Mouse (Mus musculus): Measurements from ENCODE around the gene Tbx10. TPM values are rescaled to one million over a fixed set of nuclear protein-coding genes. Genes with fewer than 3 reads are reported as not detected.
"Not testable (repeated sequence)": the region's sequence is repeated elsewhere in the genome, so short reads cannot be mapped to it uniquely, and the experiment has no call there.

Tbx10 gene
- not detected in 2 replicates for polyA plus RNA-seq (2015; fragmentation: Nextera tagmentation; extraction: Ambion mirVana)

- Histone ChIP-seq H3K9ac (no peak within 1 kb of the TSS), H3K4me2 (no peak within 1 kb of the TSS), H3K27ac (no peak within 1 kb of the TSS), H3K9me3 (no peaks in the 10 kb centered on the region), H3K36me3 (no peaks in the 10 kb centered on the region), H3K27me3 (no peaks in the 10 kb centered on the region), H3K4me1 (peaks cover 7% of the 10 kb centered on the region; the same call in 1 of the 2 replicates), H3K4me3 (no peak within 1 kb of the TSS)
- no peak for ATAC-seq (ENCODE audit: borderline replicate concordance, extremely low read depth, low FRiP score, low TSS enrichment)
- WGBS: 46% methylated on average over 5 of the region's 5 CpGs
Measured at GRCm38 (mm10) chr19:3992416-3992815, at the start of gene Tbx10. Gene Tbx10 (plus strand): TSS chr19:3992752.

GRCm38 (mm10) chr19:3942986-3943735, 49.4 kb upstream of the Tbx10 start:
- Histone ChIP-seq H3K4me3 (no peak overlapping the region), H3K36me3 (no peaks in the 10 kb centered on the region), H3K4me1 (no peaks in the 10 kb centered on the region), H3K9ac (no peak overlapping the region), H3K9me3 (no peaks in the 10 kb centered on the region), H3K4me2 (peak overlapping the region; percentile 42), H3K27me3 (no peaks in the 10 kb centered on the region), H3K27ac (no peak overlapping the region)
- 17% methylated on average over 27 of the region's 27 CpGs for WGBS
- ATAC-seq (ENCODE audit: borderline replicate concordance, extremely low read depth, low FRiP score, low TSS enrichment): no peak

DNA sequence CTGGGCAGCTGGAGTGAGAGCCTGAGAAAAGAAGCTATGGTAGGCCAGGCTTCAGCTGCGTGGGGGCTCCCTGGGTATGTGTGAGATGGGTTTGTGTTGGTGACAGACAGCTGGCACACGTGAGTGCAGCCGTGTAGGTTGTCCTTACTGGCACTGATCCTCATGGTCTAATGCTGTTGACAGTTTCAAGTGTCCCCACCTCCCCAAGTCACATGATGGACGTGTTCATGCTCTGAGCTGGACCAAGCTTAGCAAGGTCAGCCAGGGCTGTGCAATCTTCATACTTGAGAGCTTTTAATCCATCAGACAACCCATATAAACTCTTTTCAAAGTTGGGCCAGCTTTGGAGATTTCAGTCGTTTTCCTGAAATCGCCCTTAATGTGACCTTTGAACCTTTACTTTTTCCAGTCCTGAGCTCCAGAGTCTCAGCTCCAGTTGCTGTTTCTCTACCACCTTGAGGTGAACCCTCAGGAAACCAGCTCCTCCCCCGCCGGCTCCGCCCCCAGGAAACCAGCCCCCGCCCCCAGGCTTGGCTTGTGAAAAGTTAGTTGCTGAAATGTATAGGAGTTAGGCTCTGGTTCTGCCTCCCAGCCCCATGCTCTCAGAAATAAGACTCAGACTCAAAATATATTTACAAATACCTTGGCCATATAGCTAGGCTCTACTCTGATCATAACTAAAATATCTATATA, 46.5 kb upstream of the Tbx10 start:
- 21% methylated on average over 10 of the region's 10 CpGs for WGBS

DNA sequence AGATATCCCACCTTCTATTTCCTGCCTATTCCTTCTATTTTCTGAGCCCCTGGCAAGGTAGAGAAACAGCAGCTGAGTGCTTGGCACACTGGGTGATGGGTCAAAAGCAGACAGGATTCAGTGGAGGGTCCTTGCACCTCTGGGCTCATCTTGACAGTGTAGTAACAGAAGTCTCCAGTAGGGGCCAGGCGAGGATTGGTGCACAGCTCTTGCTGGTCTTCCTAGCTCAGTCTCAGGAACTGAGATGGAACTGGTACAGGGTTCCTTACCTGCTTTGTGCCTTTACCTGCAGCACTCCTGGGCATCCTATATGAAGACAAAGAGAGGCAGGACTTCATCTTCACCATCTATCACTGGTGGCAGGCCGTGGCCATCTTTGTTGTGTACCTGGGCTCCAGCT, 45.8 kb upstream of the Tbx10 start:
- Histone ChIP-seq H3K9me3 (no peaks in the 10 kb centered on the region), H3K27ac (no peak overlapping the region), H3K4me2 (no peak overlapping the region), H3K36me3 (no peaks in the 10 kb centered on the region), H3K9ac (no peak overlapping the region), H3K4me3 (no peak overlapping the region), H3K4me1 (no peaks in the 10 kb centered on the region), H3K27me3 (no peaks in the 10 kb centered on the region)
- no peak for ATAC-seq (ENCODE audit: borderline replicate concordance, extremely low read depth, low FRiP score, low TSS enrichment)
- WGBS: 12% methylated on average over 2 of the region's 2 CpGs

More for the DNA sequence above, 46.5 kb upstream of the Tbx10 start:
- Histone ChIP-seq H3K9ac (no peak overlapping the region), H3K4me1 (no peaks in the 10 kb centered on the region), H3K27ac (no peak overlapping the region), H3K36me3 (no peaks in the 10 kb centered on the region), H3K4me2 (no peak overlapping the region), H3K9me3 (no peaks in the 10 kb centered on the region), H3K27me3 (no peaks in the 10 kb centered on the region), H3K4me3 (no peak overlapping the region)
- no peak for ATAC-seq (ENCODE audit: borderline replicate concordance, extremely low read depth, low FRiP score, low TSS enrichment)

DNA sequence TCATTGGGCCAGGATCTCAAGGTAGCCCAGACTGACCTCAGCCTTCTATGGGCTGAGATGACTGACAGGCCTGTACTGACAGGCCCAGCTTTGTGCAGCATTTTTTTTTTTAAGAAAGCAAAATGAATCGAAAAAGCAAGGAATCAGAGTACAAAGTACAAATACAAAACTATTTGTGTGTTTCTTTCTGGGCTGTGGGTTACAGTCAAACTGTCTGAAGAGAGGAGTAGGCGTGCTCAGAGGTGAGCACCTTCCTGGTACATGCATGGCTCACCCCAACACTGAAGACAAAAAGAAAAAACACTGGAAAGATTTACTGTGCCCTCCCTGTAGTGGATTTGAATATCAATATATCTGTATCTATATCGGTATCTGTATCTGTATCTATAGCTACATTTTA, 44.7 kb upstream of the Tbx10 start:
- WGBS: 66% methylated on average over 3 of the region's 3 CpGs
- H3K4me2 ChIP-seq: no peak overlapping the region
- H3K36me3 ChIP-seq: no peaks in the 10 kb centered on the region
- H3K4me3 ChIP-seq: no peak overlapping the region
- no peaks in the 10 kb centered on the region for H3K9me3 ChIP-seq
- ATAC-seq (ENCODE audit: borderline replicate concordance, extremely low read depth, low FRiP score, low TSS enrichment): no peak
- H3K9ac ChIP-seq: no peak overlapping the region
- no peaks in the 10 kb centered on the region for H3K4me1 ChIP-seq
- H3K27me3 ChIP-seq: no peaks in the 10 kb centered on the region
- no peak overlapping the region for H3K27ac ChIP-seq

GRCm38 (mm10) chr19:3948546-3948945, 44.0 kb upstream of the Tbx10 start:
- H3K4me3 ChIP-seq: no peak overlapping the region
- no peaks in the 10 kb centered on the region for H3K4me1 ChIP-seq
- ATAC-seq (ENCODE audit: borderline replicate concordance, extremely low read depth, low FRiP score, low TSS enrichment): no peak
- no peak overlapping the region for H3K4me2 ChIP-seq
- H3K27ac ChIP-seq: no peak overlapping the region
- no peaks in the 10 kb centered on the region for H3K27me3 ChIP-seq
- 66% methylated on average over 14 of the region's 14 CpGs for WGBS
- H3K36me3 ChIP-seq: no peaks in the 10 kb centered on the region
- H3K9me3 ChIP-seq: no peaks in the 10 kb centered on the region
- H3K9ac ChIP-seq: no peak overlapping the region

DNA sequence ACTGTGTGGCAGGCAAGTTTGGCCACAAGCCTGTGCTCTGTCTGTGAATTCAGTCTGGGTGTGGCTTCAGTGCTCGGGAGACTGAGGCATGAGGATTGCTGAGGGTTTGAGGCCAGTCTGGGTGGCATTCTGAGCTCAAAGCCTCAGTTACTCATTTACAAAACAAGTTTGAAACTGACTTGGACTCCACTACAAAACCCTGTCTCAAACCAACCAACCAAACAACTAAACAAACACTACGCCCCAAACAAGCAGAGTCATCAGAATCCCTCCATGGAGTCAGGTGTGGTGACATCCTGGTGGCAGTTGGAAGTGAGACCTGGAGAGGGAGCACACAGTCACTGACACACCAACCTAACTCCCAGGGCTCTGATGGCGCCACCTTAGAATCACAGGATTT, 42.2 kb upstream of the Tbx10 start:
- Histone ChIP-seq H3K27me3 (no peaks in the 10 kb centered on the region), H3K9me3 (no peaks in the 10 kb centered on the region), H3K9ac (no peak overlapping the region), H3K36me3 (no peaks in the 10 kb centered on the region), H3K4me3 (no peak overlapping the region), H3K27ac (no peak overlapping the region), H3K4me2 (no peak overlapping the region), H3K4me1 (no peaks in the 10 kb centered on the region)
- 67% methylated on average over 3 of the region's 3 CpGs for WGBS
- no peak for ATAC-seq (ENCODE audit: borderline replicate concordance, extremely low read depth, low FRiP score, low TSS enrichment)

- Histone ChIP-seq H3K27ac (no peak overlapping the region), H3K4me2 (no peak overlapping the region)
- no peak for ATAC-seq (ENCODE audit: borderline replicate concordance, extremely low read depth, low FRiP score, low TSS enrichment)
Measured at GRCm38 (mm10) chr19:3951461-3951860, 41.1 kb upstream of the Tbx10 start.

DNA sequence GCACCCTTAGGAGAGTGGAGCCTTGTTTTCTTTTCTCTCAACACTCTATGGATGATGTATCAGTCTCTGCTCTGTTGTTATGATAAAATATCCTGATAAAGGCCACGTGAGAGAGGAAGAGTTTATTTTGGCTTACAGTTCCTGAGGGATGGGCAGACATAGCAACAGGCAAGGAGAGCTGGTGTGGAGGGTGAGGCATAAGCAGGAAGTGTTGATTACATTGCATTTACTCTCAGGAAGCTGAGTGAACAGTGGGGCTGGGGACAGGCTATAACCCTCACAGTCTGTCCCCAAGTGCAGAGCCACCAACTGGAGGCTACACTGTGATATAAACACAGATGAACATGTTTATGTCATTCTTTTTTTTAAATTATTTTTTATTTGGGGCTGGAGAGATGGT, 40.5 kb upstream of the Tbx10 start:
- no peaks in the 10 kb centered on the region for H3K36me3 ChIP-seq
- no peaks in the 10 kb centered on the region for H3K4me1 ChIP-seq
- H3K27ac ChIP-seq: no peak overlapping the region
- no peak overlapping the region for H3K9ac ChIP-seq
- H3K4me2 ChIP-seq: no peak overlapping the region
- no peaks in the 10 kb centered on the region for H3K9me3 ChIP-seq
- WGBS: 21% methylated on average over 1 of the region's 1 CpGs
- no peak for ATAC-seq (ENCODE audit: borderline replicate concordance, extremely low read depth, low FRiP score, low TSS enrichment)
- H3K4me3 ChIP-seq: no peak overlapping the region
- no peaks in the 10 kb centered on the region for H3K27me3 ChIP-seq

More at GRCm38 (mm10) chr19:3951461-3951860, 41.1 kb upstream of the Tbx10 start:
- Histone ChIP-seq H3K36me3 (no peaks in the 10 kb centered on the region), H3K9ac (no peak overlapping the region), H3K27me3 (no peaks in the 10 kb centered on the region), H3K4me3 (no peak overlapping the region), H3K4me1 (no peaks in the 10 kb centered on the region), H3K9me3 (no peaks in the 10 kb centered on the region)

DNA sequence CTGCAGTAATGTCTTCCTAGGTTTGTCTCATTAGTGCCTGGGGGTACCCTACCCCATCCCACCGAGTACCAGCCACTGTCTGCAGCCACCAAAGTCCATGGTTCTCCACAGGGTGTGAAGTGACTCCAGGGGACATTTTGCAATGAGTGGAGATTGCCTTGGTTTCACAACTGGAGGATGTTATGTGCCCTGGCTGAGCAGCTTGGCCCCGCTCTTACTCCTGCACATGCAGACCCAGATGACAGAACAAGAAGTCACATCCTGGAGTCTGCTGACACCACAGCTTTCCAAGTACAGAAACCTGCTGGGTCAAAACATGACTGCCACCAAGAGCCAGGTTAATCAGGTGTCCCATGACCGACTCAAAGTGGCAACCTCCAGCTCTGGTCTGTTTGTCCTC, 37.5 kb upstream of the Tbx10 start:
- no peak overlapping the region for H3K27ac ChIP-seq
- no peak overlapping the region for H3K4me2 ChIP-seq
- no peaks in the 10 kb centered on the region for H3K36me3 ChIP-seq
- no peaks in the 10 kb centered on the region for H3K27me3 ChIP-seq
- no peak overlapping the region for H3K4me3 ChIP-seq
- WGBS: 70% methylated on average over 3 of the region's 3 CpGs
- no peak for ATAC-seq (ENCODE audit: borderline replicate concordance, extremely low read depth, low FRiP score, low TSS enrichment)
- H3K9me3 ChIP-seq: no peaks in the 10 kb centered on the region
- H3K9ac ChIP-seq: no peak overlapping the region
- no peaks in the 10 kb centered on the region for H3K4me1 ChIP-seq

GRCm38 (mm10) chr19:3955804-3956203, 36.7 kb upstream of the Tbx10 start:
- Histone ChIP-seq H3K9ac (no peak overlapping the region), H3K9me3 (no peaks in the 10 kb centered on the region), H3K27ac (no peak overlapping the region), H3K4me1 (no peaks in the 10 kb centered on the region), H3K36me3 (no peaks in the 10 kb centered on the region), H3K4me3 (no peak overlapping the region), H3K4me2 (no peak overlapping the region), H3K27me3 (no peaks in the 10 kb centered on the region)
- WGBS: 47% methylated on average over 4 of the region's 4 CpGs
- ATAC-seq (ENCODE audit: borderline replicate concordance, extremely low read depth, low FRiP score, low TSS enrichment): no peak

DNA sequence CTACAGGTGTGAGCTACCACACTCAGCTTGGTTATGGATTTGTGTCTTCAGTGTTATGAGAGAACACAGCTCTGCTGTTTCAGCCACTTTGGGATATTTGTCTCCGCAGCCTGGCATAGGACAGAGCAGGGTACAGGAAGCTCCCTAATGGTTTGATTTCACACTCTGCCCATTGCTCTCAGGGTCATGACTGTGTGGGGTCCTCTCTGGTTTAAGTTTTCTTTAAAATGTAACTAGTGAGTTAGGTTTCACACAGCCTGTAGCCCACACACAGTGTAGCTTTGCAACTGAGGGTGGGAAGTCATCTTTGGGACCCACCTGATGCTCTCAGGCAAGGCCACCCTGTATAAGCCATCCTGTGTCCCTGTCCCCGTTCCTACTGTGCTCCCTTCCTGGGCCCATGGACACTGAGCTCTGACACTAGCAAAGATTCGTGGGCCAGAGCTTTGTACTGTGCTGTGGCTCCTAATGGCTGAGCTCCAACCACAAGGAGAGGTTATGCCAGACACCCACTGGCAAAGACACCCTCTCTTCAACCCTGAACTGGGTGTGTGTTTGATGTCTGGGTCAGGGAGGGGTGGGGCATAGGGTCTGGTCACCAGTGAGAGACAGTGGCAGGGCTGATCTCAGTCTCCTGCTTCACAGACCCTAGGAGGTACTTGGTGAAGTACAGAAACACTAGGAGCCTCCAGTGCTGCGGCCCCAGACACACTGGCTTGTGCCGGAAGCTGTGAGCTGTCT, 35.1 kb upstream of the Tbx10 start:
- not testable (repeated sequence) for H3K4me1 ChIP-seq; H3K36me3 ChIP-seq; H3K4me2 ChIP-seq; ATAC-seq (ENCODE audit: borderline replicate concordance, extremely low read depth, low FRiP score, low TSS enrichment); H3K27me3 ChIP-seq; H3K9me3 ChIP-seq; H3K4me3 ChIP-seq; H3K27ac ChIP-seq; H3K9ac ChIP-seq
- 76% methylated on average over 5 of the region's 5 CpGs for WGBS

Data from lung, embryonic 15.5 days (tissue).